Mouse (Mus musculus): ENCODE results near the gene Tet2. TPM values are rescaled to one million over a fixed set of nuclear protein-coding genes. Genes with fewer than 3 reads are reported as not detected.
A peak's percentile ranks its signal among the peaks of the same experiment; 100 is the strongest.
"Not testable (repeated sequence)": the region's sequence is repeated elsewhere in the genome, so short reads cannot be mapped to it uniquely, and the experiment has no call there.

The Tet2 gene
- total RNA-seq, 2 experiments from 2014 or later, result 34.1 to 39.5 TPM

GRCm38 (mm10) chr3:133548613-133549012 lies 3.7 kb upstream of the Tet2 start:
- no peak for DNase-seq

DNA sequence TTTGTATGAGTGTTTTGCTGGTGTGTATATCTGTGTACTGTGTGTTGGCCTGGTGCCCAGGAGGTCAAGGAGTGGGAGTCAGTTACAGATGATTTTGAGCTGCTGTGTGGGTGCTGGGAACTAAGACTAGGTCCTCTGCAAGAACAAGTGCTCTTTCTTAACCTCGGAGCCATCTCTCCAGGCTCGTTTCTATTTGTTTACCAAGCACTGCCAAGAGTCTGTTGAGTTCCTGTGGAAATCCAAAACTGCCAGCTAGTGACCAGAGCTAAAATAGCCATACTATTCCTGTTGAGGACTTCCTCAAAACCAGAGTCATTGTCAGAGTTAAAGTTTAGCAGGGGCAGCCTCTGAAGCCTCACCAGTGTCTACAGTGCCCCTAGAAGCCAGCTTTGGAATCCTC lies 1.9 kb upstream of the Tet2 start:
- DNase-seq, result no peak

DNA sequence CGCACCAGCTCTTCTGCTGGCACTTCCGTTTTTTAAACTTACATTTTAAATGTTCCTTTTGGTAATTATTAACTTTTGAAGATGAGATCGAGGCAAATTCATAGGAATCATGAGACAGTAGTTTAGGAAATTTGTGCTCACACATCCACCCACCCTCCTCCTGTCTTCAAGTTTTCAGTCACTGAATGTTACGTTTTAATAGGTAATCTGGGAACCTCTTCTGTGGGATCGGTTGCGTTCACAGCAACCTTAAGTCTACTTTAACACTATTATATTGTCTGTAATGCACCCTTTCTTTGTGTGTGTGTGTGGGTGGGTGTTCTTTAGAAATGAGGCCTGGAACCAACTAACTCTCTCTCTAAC lies 346 bp upstream of the Tet2 start:
- no peak for DNase-seq

GRCm38 (mm10) chr3:133544131-133544550 lies 798 bp downstream of the Tet2 start:
- peak; percentile 91 to 92 for DNase-seq

DNA sequence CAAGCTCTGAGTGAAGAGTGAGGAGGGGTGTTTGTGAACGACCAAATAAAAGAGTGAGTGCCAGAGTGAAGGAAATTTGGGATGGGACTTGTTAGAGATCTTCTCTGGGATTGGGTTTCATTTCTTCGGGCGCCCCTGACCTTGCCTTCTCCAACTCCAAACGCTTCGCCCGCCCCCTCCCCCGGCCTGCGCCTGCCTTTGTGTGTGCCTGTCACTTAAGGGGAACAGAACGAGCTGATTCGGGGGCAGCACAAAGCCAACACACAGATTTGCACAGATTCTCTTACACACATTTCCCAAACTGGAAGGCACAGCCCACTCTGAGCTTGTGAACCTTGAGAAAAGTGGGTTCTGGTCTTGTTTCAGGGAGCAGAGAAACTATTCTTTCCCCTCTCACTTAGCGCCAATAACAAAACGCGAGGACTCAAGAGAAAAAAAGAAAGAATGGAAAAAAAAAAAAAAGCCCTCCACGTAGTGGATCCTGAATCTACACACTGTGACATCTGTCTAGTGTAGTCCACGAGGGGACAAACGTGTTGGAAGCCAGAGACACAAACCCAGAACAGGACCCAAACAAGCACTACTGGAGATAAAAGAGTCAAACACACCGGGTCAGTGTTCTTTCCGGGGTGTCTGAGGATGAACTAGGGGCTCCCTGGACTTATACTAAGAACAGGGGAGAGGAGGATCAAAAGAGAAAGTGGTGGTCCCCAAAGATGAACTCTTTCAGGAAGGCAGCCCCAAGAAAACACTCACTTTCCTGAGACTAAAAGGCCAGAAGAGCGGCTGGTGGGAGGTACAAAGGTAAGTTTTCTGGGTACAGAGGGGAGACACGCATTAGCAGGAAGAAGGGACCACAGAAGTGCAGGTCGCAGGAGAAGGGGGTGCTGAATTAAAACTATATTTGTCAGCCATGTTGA lies 1.6 kb downstream of the Tet2 start:
- peak; percentile 70 to 78 for DNase-seq

GRCm38 (mm10) chr3:133542084-133542483 lies 2.9 kb downstream of the Tet2 start:
- no peak for DNase-seq

GRCm38 (mm10) chr3:133541000-133541399 lies 3.9 kb downstream of the Tet2 start:
- DNase-seq, result no peak

GRCm38 (mm10) chr3:133539991-133540390 lies 4.9 kb downstream of the Tet2 start:
- DNase-seq, result no peak

DNA sequence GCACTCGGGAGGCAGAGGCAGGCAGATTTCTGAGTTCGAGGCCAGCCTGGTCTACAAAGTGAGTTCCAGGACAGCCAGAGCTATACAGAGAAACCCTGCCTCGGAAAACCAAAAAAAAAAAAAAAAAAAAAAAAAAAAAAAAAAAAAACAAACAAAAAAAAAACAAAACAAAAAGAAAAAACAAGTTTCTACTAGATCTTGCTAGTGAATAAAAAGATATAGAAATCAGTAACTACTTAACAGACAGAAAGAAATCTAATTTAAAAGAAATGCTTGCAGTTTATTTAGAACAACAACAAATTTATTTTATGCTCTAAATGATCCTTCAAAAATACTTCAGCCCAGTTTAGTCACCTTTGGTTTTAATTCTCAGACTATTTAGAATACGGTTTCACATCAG lies 6.4 kb downstream of the Tet2 start:
- not testable (repeated sequence) for DNase-seq

DNA sequence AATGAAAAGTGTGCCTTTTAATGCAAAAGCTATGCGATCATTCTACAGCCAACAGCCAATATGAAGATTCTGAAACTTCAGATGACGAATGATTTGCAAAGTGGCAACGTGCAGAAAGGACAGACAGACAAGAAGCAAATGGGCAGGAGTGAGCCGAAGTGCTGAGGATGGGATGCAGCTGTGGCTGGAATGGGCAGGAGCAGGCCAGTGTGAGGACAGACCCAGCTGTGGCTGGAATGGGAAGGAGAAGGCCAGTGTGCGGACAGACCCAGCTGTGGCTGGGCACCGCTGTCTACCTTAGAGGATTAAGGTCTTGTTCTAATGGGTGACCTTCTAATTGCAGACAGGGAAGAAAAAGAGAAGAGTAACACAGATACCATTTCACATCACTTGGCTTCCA lies 9.3 kb downstream of the Tet2 start:
- DNase-seq, result no peak

- DNase-seq, result no peak
Observed at GRCm38 (mm10) chr3:133534066-133534465, 10.9 kb downstream of the Tet2 start.

GRCm38 (mm10) chr3:133533272-133533995 lies 11.5 kb downstream of the Tet2 start:
- DNase-seq, result no peak

DNA sequence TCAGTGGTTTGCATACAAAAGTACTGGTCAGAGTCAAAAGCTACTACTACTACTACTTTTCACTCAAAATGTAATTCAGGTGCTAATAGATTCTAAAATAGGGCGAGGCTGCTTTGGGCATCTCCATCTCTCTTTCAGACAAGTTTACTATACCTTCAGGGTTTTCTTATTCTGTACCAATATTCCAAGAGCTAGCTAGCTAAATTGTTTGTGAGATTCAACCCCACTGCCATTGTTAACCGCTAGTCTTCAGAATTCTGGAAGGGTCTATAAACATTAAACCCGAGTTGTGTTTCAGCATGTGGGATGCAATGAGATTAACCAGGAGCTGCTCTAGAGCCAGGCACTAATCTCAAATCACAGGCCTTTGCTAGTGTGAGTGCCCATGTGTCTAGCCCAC lies 12.1 kb downstream of the Tet2 start:
- no peak for DNase-seq

- DNase-seq, result no peak
Observed at GRCm38 (mm10) chr3:133532252-133532651, 12.7 kb downstream of the Tet2 start.

DNA sequence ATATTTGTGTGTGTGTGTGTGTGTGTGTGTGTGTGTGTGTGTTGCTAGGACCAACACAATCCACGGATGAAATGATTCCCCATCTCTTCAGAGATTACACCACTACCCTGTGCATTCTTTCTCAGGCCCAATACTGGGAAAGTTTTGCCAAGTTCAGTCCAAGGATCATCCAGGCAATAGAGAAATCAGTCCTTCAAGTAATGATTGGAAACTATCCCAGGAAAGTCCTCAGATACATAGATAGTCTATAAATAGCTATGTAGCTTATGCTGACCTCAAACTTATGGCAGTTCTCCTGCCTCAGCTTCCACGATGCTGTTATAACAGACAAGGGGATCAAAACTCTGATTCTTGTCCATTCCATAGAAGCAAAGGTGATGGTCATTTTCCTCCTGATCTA lies 13.8 kb downstream of the Tet2 start:
- DNase-seq, result no peak

GRCm38 (mm10) chr3:133530664-133531063 lies 14.3 kb downstream of the Tet2 start:
- no peak for DNase-seq

GRCm38 (mm10) chr3:133526119-133526723 lies 18.7 kb downstream of the Tet2 start:
- no peak for DNase-seq

- DNase-seq, result no peak
Observed at GRCm38 (mm10) chr3:133525578-133525977, 19.4 kb downstream of the Tet2 start.

DNA sequence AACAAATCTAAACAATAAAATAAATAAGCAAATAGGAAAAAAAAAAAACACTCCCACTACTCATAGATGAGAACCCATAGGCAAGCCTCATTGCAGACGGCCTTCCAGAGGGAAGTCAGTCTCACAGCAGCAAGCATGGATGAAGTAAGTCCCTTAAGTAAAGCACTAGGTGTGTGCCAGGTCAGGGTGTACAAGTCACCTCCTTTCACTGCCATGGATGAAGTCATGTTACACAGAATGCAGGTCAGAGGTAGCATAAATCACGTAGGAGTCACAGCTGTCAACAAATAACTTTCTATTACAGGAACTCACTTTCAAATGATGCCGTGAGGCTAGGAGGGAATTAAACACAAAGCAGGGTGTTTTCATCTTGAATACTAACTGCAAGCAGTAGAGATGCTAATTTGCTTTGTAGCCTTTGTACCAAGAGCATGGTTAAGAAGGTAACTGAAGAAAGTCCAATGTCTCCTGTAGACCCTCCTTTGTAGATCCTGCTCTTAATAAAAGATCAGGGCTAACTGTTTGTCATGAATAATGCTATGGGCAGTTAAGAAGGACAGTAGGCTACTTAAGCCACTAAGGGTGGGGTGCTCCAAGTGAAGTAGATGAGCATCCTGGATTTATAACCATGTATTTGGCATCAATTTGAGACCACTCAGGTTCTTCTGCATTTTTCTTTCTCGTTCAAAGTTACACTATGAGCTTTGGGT lies 20.4 kb downstream of the Tet2 start:
- no peak for DNase-seq

DNA sequence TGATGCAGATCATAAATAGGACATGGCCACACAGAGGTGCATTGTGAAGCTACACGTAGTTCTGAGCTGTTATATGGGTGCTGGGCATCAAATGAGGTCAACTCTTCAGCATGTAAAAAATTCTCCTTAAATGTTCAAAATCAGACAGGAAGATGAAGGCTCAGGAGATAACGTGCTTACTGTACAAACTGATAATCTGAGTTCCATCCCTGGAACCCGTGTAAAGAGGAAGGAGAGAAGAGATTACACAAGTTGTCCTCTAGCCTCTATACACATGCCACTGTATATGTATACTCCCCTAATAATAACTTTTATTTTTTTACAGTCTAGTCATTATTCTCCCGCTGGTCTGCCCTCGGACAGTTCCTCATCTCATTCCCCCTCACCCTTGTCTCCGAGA lies 21.7 kb downstream of the Tet2 start:
- DNase-seq, result no peak

- no peak for DNase-seq
Observed at GRCm38 (mm10) chr3:133522289-133522688, 22.6 kb downstream of the Tet2 start.

GRCm38 (mm10) chr3:133518801-133519200 lies 26.1 kb downstream of the Tet2 start:
- DNase-seq, result no peak

All from adrenal gland, postnatal 36 days (tissue).